Mouse (Mus musculus): ENCODE results near the gene Rfxank. TPM values are rescaled to one million over a fixed set of nuclear protein-coding genes. Genes with fewer than 3 reads are reported as not detected.

The Rfxank gene
- 7.4 TPM in 2 replicates for polyA plus RNA-seq (2015; fragmentation: Nextera tagmentation; extraction: Ambion mirVana)

DNA sequence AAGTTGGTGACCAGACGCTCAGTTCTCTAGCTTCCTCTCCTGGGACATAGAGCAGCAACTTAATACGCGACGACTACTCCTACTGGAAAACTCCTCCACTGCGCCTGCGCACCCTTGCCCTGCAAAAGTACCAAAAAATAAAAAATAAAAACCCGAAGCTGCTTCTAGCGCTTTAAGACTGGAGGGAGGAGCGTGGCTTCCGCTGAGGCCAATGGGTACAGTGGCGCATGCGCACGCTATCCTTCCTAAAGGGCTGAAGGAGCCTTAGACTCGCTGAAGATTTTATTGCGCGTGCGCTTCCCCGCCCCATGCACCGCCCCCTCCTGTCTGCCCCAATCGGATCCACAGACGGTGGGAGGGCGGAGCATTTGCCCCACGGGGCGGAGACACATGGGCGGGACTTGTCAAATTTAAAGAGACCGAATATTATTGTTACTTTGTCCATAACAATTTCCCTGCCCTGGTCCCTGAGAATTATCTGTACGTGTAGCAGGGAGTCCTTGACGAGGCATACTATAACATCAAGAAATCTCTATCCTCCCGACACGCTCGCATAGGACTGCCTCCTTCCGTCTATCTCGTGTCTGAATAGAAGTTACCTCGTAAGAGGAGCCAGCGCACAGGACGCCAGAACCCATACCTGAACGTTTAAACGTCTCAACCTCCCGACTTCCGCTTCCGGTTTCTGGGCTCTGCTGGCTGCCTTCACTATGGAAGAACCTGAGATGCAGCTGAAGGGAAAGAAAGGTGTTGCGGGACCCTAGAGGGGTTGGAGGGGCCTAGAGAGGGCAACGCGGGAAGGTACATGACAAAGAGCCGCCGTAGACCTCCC is at the start of gene Rfxank, which contains the start of the genes Borcs8 and Mef2b:
Rfxank (minus strand) TSS at position 129 of the 832 bp plus-strand sequence.
Borcs8 (plus strand) TSS at position 474 of the 832 bp plus-strand sequence.
Mef2b (plus strand) TSS at position 686 of the 832 bp plus-strand sequence.
- Histone ChIP-seq H3K4me1 (ENCODE audit: control insufficient read depth, low read depth, low read length) (peaks cover 21% of the 10 kb centered on the region), H3K4me3 (ENCODE audit: low read depth, low read length) (peak within 1 kb of the TSS; percentile 93), H3K27ac (ENCODE audit: low read length) (peak within 1 kb of the TSS; percentile 96), H3K36me3 (ENCODE audit: control insufficient read depth, insufficient read depth) (peaks cover 10% of the 10 kb centered on the region), H3K9me3 (replicated peaks; ENCODE audit: control insufficient read depth, low read length) (no peaks in the 10 kb centered on the region), H3K4me2 (ENCODE audit: low read depth, low read length) (peak within 1 kb of the TSS; percentile 84), H3K9ac (ENCODE audit: low read depth, low read length) (peak within 1 kb of the TSS; percentile 86), H3K27me3 (ENCODE audit: control insufficient read depth, insufficient read depth, low read depth, low read length) (no peaks in the 10 kb centered on the region)
- peak; percentile 97 for ATAC-seq (ENCODE audit: low read depth)
- under 1% methylated on average over 46 of the region's 46 CpGs for WGBS (ENCODE audit: insufficient replicate concordance)

DNA sequence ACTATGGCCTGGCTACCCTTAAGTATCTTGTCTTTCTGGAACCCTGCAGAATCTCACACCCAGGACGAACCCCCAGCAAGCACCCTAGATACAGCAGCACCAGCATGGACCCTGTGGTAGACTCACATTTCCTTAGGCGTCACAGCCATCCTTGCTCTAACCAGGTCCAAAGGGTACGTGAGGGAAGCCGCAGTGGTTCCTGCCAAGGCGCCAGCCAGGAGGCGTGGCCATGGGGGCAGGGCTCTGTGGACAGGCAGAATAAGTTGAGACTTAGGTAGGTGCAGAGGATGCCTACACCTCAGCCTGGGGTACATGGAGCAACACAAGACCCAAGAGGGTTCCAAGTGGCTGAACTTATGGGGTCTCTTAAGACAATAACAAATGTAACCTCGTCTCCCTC is 49.8 kb upstream of the Rfxank start:
- Histone ChIP-seq H3K4me3 (ENCODE audit: low read depth, low read length) (no peak overlapping the region), H3K27me3 (ENCODE audit: control insufficient read depth, insufficient read depth, low read depth, low read length) (no peaks in the 10 kb centered on the region), H3K9me3 (replicated peaks; ENCODE audit: control insufficient read depth, low read length) (no peaks in the 10 kb centered on the region), H3K27ac (ENCODE audit: low read length) (no peak overlapping the region), H3K9ac (ENCODE audit: low read depth, low read length) (no peak overlapping the region), H3K4me1 (ENCODE audit: control insufficient read depth, low read depth, low read length) (no peaks in the 10 kb centered on the region; the same call in 1 of the 2 replicates), H3K36me3 (ENCODE audit: control insufficient read depth, insufficient read depth) (peaks cover 3% of the 10 kb centered on the region; the same call in 1 of the 2 replicates), H3K4me2 (ENCODE audit: low read depth, low read length) (no peak overlapping the region)
- WGBS (ENCODE audit: insufficient replicate concordance): 54% methylated on average over 7 of the region's 7 CpGs
- no peak for ATAC-seq (ENCODE audit: low read depth)

DNA sequence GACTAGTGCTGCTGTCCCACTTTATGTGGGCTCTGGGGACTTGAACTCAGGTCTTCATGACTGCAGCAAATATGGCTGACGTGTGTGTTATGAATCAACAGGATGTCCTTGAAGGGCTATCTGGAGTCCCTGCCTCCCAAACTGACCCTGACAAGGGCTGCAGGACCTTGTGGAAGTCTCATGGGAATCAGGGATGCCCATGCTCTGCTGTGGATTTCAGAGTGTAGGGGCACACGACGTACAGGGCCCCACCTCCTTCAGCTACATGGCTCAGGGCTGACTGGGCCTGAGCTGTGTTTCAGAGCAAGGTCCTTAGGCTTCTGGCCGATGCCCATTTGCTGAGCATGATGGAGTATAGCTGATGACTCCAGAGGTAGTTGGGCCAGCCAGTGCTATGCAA is 44.2 kb upstream of the Rfxank start:
- Histone ChIP-seq H3K4me1 (ENCODE audit: control insufficient read depth, low read depth, low read length) (peaks cover 15% of the 10 kb centered on the region), H3K4me3 (ENCODE audit: low read depth, low read length) (no peak overlapping the region), H3K9me3 (replicated peaks; ENCODE audit: control insufficient read depth, low read length) (no peaks in the 10 kb centered on the region), H3K4me2 (ENCODE audit: low read depth, low read length) (no peak overlapping the region), H3K27me3 (ENCODE audit: control insufficient read depth, insufficient read depth, low read depth, low read length) (no peaks in the 10 kb centered on the region), H3K27ac (ENCODE audit: low read length) (no peak overlapping the region; the same call in 1 of the 2 replicates), H3K36me3 (ENCODE audit: control insufficient read depth, insufficient read depth) (no peaks in the 10 kb centered on the region; the same call in 1 of the 2 replicates), H3K9ac (ENCODE audit: low read depth, low read length) (no peak overlapping the region)
- 73% methylated on average over 4 of the region's 4 CpGs for WGBS (ENCODE audit: insufficient replicate concordance)
- ATAC-seq (ENCODE audit: low read depth): no peak

DNA sequence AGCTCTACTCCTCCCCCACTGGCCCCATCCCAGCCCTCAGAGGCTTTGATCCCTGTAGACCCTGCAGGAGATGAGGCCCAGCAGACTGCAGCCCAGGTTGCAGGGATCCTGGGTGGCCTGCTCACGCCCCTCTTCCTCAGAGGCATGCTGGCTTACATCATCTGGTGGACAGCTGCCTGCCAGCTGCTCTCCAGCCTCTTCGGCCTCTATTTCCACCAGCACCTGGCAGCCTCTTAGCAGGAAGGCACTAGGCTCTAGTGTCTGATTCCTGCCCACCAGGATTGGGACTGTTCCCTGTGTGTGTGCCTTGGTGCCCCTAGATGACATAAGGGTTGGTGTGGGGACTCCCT is 42.9 kb upstream of the Rfxank start:
- ATAC-seq (ENCODE audit: low read depth): no peak
- Histone ChIP-seq H3K27ac (ENCODE audit: low read length) (0 out of 2 replicates have a peak overlapping the region, but pooled peaks have one; percentile 4), H3K36me3 (ENCODE audit: control insufficient read depth, insufficient read depth) (peaks cover 2% of the 10 kb centered on the region), H3K4me1 (ENCODE audit: control insufficient read depth, low read depth, low read length) (peaks cover 15% of the 10 kb centered on the region), H3K4me2 (ENCODE audit: low read depth, low read length) (peak overlapping the region; percentile 7; the same call in 1 of the 2 replicates), H3K27me3 (ENCODE audit: control insufficient read depth, insufficient read depth, low read depth, low read length) (no peaks in the 10 kb centered on the region), H3K4me3 (ENCODE audit: low read depth, low read length) (no peak overlapping the region), H3K9me3 (replicated peaks; ENCODE audit: control insufficient read depth, low read length) (no peaks in the 10 kb centered on the region), H3K9ac (ENCODE audit: low read depth, low read length) (peak overlapping the region; percentile 5; the same call in 1 of the 2 replicates)
- 58% methylated on average over 2 of the region's 2 CpGs for WGBS (ENCODE audit: insufficient replicate concordance)

DNA sequence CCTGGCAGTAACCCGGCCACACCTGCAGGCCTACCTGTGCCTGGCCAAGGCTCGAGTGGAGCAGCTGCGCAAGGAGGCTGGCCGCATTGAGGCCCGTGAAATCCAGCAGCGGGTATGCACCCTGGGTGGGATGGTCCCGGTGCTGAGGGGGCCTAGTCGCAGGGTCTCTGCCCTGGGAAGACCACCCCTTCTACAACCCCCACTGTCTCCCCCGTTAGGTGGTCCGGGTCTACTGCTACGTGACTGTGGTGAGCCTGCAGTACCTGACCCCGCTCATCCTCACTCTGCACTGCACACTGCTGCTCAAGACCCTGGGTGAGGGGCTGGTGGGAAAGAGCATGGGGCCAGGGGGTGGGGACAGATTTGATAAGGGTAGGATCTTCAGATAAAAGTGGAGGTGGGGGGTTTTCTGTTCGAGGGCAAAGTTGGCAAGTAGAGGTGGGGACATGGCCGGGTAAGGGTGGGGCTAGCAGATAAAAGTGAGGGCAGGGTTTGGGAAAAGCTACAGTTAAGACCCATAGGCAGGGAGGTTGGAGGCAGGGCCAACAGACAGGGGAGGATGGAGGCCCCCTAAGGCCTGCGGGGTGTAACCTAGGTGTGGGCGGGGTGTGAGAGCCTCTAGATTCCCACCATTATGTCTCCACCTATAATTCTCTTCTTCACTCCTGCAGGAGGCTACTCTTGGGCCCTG is 42.4 kb upstream of the Rfxank start:
- H3K27me3 ChIP-seq (ENCODE audit: control insufficient read depth, insufficient read depth, low read depth, low read length): no peaks in the 10 kb centered on the region
- H3K36me3 ChIP-seq (ENCODE audit: control insufficient read depth, insufficient read depth): peaks cover 2% of the 10 kb centered on the region
- no peaks in the 10 kb centered on the region for H3K9me3 ChIP-seq (replicated peaks; ENCODE audit: control insufficient read depth, low read length)
- H3K4me3 ChIP-seq (ENCODE audit: low read depth, low read length): no peak overlapping the region
- H3K27ac ChIP-seq (ENCODE audit: low read length): peak overlapping the region; percentile 4; the same call in 1 of the 2 replicates
- peaks cover 15% of the 10 kb centered on the region for H3K4me1 ChIP-seq (ENCODE audit: control insufficient read depth, low read depth, low read length)
- peak overlapping the region; percentile 7; the same call in 1 of the 2 replicates for H3K4me2 ChIP-seq (ENCODE audit: low read depth, low read length)
- peak; percentile 86 for ATAC-seq (ENCODE audit: low read depth)
- 60% methylated on average over 16 of the region's 16 CpGs for WGBS (ENCODE audit: insufficient replicate concordance)
- peak overlapping the region; percentile 5; the same call in 1 of the 2 replicates for H3K9ac ChIP-seq (ENCODE audit: low read depth, low read length)

DNA sequence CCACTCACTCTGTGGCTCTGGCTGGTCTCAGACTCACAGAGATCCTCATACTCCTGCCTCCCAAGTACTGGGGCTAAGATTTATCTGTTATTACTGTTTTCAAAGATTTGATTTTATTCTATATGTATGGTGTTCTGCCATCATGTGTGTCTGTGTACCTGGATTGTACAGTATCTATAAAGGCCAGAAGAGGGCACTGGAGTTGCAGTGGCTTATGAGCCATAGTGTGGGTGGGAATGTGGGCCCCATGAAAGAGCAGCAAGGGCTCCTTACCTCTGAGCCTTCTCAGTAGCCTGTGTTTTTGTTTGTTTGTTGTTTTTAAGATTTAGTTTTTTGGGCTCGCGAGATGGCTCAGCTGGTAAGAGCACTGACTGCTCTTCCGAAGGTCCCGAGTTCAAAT is 40.1 kb upstream of the Rfxank start:
- Histone ChIP-seq H3K36me3 (ENCODE audit: control insufficient read depth, insufficient read depth) (peaks cover 2% of the 10 kb centered on the region), H3K27me3 (ENCODE audit: control insufficient read depth, insufficient read depth, low read depth, low read length) (no peaks in the 10 kb centered on the region), H3K4me1 (ENCODE audit: control insufficient read depth, low read depth, low read length) (peaks cover 22% of the 10 kb centered on the region), H3K9me3 (replicated peaks; ENCODE audit: control insufficient read depth, low read length) (no peaks in the 10 kb centered on the region), H3K4me3 (ENCODE audit: low read depth, low read length) (no peak overlapping the region), H3K4me2 (ENCODE audit: low read depth, low read length) (no peak overlapping the region), H3K9ac (ENCODE audit: low read depth, low read length) (no peak overlapping the region), H3K27ac (ENCODE audit: low read length) (no peak overlapping the region)
- 79% methylated on average over 4 of the region's 4 CpGs for WGBS (ENCODE audit: insufficient replicate concordance)
- no peak for ATAC-seq (ENCODE audit: low read depth)

DNA sequence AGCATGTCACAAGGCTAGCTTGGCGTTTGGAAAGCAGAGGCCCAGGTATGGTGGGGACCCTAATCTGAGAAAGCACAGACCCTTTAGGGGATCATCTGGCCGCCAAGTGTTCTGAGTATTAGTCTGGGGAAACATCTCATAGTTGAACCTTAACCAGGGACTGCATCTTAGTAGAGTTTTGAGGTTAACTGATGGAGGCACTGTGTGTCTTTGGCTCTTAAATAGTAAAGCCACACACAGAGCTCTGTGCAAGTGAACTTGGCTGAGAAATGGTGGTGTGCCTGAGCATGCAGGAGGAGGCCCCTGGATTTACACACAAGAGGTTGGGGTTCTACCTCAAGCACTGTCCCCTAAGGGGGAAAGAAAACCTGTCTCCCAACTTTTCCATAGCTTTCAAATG is 39.3 kb upstream of the Rfxank start:
- H3K27ac ChIP-seq (ENCODE audit: low read length): no peak overlapping the region
- no peak overlapping the region for H3K9ac ChIP-seq (ENCODE audit: low read depth, low read length)
- H3K4me3 ChIP-seq (ENCODE audit: low read depth, low read length): no peak overlapping the region
- peaks cover 2% of the 10 kb centered on the region for H3K36me3 ChIP-seq (ENCODE audit: control insufficient read depth, insufficient read depth)
- no peak for ATAC-seq (ENCODE audit: low read depth)
- no peak overlapping the region for H3K4me2 ChIP-seq (ENCODE audit: low read depth, low read length)
- 75% methylated on average over 2 of the region's 2 CpGs for WGBS (ENCODE audit: insufficient replicate concordance)
- peaks cover 31% of the 10 kb centered on the region for H3K4me1 ChIP-seq (ENCODE audit: control insufficient read depth, low read depth, low read length)
- H3K9me3 ChIP-seq (replicated peaks; ENCODE audit: control insufficient read depth, low read length): no peaks in the 10 kb centered on the region
- H3K27me3 ChIP-seq (ENCODE audit: control insufficient read depth, insufficient read depth, low read depth, low read length): no peaks in the 10 kb centered on the region

DNA sequence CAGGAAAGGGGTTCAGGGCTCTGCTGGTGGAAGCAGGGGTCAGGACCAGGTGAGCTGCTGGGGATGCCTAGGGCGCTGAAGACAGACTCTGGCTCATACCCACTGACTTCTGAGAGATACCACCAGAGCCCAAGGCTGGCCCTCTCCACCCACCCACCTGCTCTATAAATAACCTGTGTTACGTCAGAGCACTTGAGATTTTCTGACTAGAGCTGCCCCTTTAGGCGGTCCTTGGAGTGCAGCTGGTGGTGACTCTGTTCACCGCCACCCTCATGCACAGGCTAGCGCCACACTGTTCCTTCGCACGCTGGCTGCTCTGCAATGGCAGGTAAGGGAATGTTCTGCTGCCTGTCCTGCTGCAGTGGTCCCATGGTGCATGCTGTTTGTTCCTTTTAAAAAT is 35.1 kb upstream of the Rfxank start:
- Histone ChIP-seq H3K9me3 (replicated peaks; ENCODE audit: control insufficient read depth, low read length) (no peaks in the 10 kb centered on the region), H3K36me3 (ENCODE audit: control insufficient read depth, insufficient read depth) (peaks cover 2% of the 10 kb centered on the region; the same call in 1 of the 2 replicates), H3K4me2 (ENCODE audit: low read depth, low read length) (no peak overlapping the region; the same call in 1 of the 2 replicates), H3K4me1 (ENCODE audit: control insufficient read depth, low read depth, low read length) (peaks cover 38% of the 10 kb centered on the region), H3K9ac (ENCODE audit: low read depth, low read length) (no peak overlapping the region), H3K4me3 (ENCODE audit: low read depth, low read length) (no peak overlapping the region), H3K27me3 (ENCODE audit: control insufficient read depth, insufficient read depth, low read depth, low read length) (no peaks in the 10 kb centered on the region), H3K27ac (ENCODE audit: low read length) (no peak overlapping the region; the same call in 1 of the 2 replicates)
- WGBS (ENCODE audit: insufficient replicate concordance): 68% methylated on average over 7 of the region's 7 CpGs
- ATAC-seq (ENCODE audit: low read depth): no peak
